Mouse (Mus musculus) limb, embryonic 15.5 days (tissue): ENCODE data around the gene Chp2. TPM values are rescaled to one million over a fixed set of nuclear protein-coding genes. Genes with fewer than 3 reads are reported as not detected.

Source experiments
- ATAC-seq: fragments of 200-750 bp; cut with Nextera tagmentation; 2 replicates; pipeline ENCODE4 v1.8.0; 2017; ENCODE audit warnings: low read depth, moderate TSS enrichment; ENCODE audit not compliant: insufficient number of reproducible peaks, low FRiP score, low TSS enrichment
- H3K27ac ChIP-seq: fragments of 300-500 bp; sonication (generic); 2 replicates; pipeline ENCODE4 v1.5.1; 2015; ENCODE audit warnings: moderate library complexity, mild to moderate bottlenecking, inconsistent platforms
- H3K27me3 ChIP-seq: fragments of 300-500 bp; sonication (generic); 2 replicates; pipeline ENCODE4 v1.6.1; 2015; ENCODE audit warnings: inconsistent platforms
- H3K36me3 ChIP-seq: fragments of 300-500 bp; sonication (generic); 2 replicates; pipeline ENCODE4 v1.6.1; 2015; ENCODE audit warnings: inconsistent platforms
- H3K4me1 ChIP-seq: fragments of 300-500 bp; sonication (generic); 2 replicates; pipeline ENCODE4 v1.6.1; 2015; ENCODE audit warnings: inconsistent platforms
- H3K4me2 ChIP-seq: fragments of 300-500 bp; sonication (generic); 2 replicates; pipeline ENCODE4 v1.6.1; 2015; ENCODE audit warnings: mild to moderate bottlenecking, inconsistent platforms
- H3K4me3 ChIP-seq: fragments of 300-500 bp; sonication (generic); 2 replicates; pipeline ENCODE4 v1.5.1; 2015; ENCODE audit warnings: mild to moderate bottlenecking, inconsistent platforms
- H3K9ac ChIP-seq: fragments of 300-500 bp; sonication (generic); 2 replicates; pipeline ENCODE4 v1.6.1; 2015; ENCODE audit warnings: inconsistent platforms
- H3K9me3 ChIP-seq: fragments of 300-500 bp; sonication (generic); 2 replicates; pipeline ENCODE4 v1.6.1; 2016; ENCODE audit warnings: inconsistent platforms
- WGBS: fragments of 180-500 bp; shearing (Covaris S2); methylation state at CpG from one replicate; pipeline ENCODE4 v1.1.7; 2015; 5-methylcytosine and 5-hydroxymethylcytosine counted together
- polyA plus RNA-seq: library from polyadenylated mRNA; unstranded; fragments of >200 nt; fragmentation: Nextera tagmentation; extraction: Ambion mirVana; gene quantifications from 2 replicates; pipeline ENCODE4 v1.2.1, GENCODE M21; 2015

The Chp2 gene
- polyA plus RNA-seq, 1 experiment from 2014 or later = 0.29 TPM

GRCm38 (mm10) chr7:122244584-122244983, 25.3 kb downstream of the Chp2 start:
- H3K4me1 ChIP-seq = no peaks in the 10 kb centered on the region
- no peaks in the 10 kb centered on the region for H3K9me3 ChIP-seq
- no peaks in the 10 kb centered on the region for H3K36me3 ChIP-seq
- H3K27me3 ChIP-seq = no peaks in the 10 kb centered on the region
- 83% methylated on average over 8 of the region's 8 CpGs for WGBS
- H3K27ac ChIP-seq = no peak overlapping the region
- no peak overlapping the region for H3K4me3 ChIP-seq
- H3K4me2 ChIP-seq = no peak overlapping the region
- no peak for ATAC-seq
- no peak overlapping the region for H3K9ac ChIP-seq

- Histone ChIP-seq H3K9me3 (no peaks in the 10 kb centered on the region), H3K4me3 (no peak overlapping the region), H3K4me1 (no peaks in the 10 kb centered on the region), H3K9ac (no peak overlapping the region), H3K36me3 (no peaks in the 10 kb centered on the region), H3K27ac (no peak overlapping the region), H3K4me2 (no peak overlapping the region), H3K27me3 (no peaks in the 10 kb centered on the region)
- ATAC-seq = no peak
- WGBS = 45% methylated on average over 5 of the region's 5 CpGs
Measured at GRCm38 (mm10) chr7:122245976-122246375, 26.7 kb downstream of the Chp2 start.

GRCm38 (mm10) chr7:122247254-122247864, 28.1 kb downstream of the Chp2 start:
- Histone ChIP-seq H3K9ac (no peak overlapping the region), H3K4me2 (no peak overlapping the region), H3K9me3 (no peaks in the 10 kb centered on the region), H3K27me3 (no peaks in the 10 kb centered on the region), H3K4me3 (no peak overlapping the region), H3K27ac (no peak overlapping the region), H3K4me1 (no peaks in the 10 kb centered on the region), H3K36me3 (no peaks in the 10 kb centered on the region)
- no peak for ATAC-seq
- 75% methylated on average over 10 of the region's 10 CpGs for WGBS

GRCm38 (mm10) chr7:122249321-122249821, 30.1 kb downstream of the Chp2 start:
- H3K9me3 ChIP-seq = no peaks in the 10 kb centered on the region
- 86% methylated on average over 9 of the region's 9 CpGs for WGBS
- no peak overlapping the region for H3K9ac ChIP-seq
- no peak for ATAC-seq
- no peaks in the 10 kb centered on the region for H3K36me3 ChIP-seq
- no peak overlapping the region for H3K4me3 ChIP-seq
- no peaks in the 10 kb centered on the region for H3K27me3 ChIP-seq
- no peak overlapping the region for H3K4me2 ChIP-seq
- H3K4me1 ChIP-seq = no peaks in the 10 kb centered on the region
- H3K27ac ChIP-seq = no peak overlapping the region

GRCm38 (mm10) chr7:122251197-122252011, 32.1 kb downstream of the Chp2 start:
- Histone ChIP-seq H3K9me3 (no peaks in the 10 kb centered on the region), H3K27me3 (no peaks in the 10 kb centered on the region), H3K36me3 (no peaks in the 10 kb centered on the region), H3K4me1 (no peaks in the 10 kb centered on the region), H3K4me3 (no peak overlapping the region), H3K4me2 (0 out of 2 replicates have a peak overlapping the region, but pooled peaks have one; percentile 22), H3K9ac (no peak overlapping the region), H3K27ac (no peak overlapping the region)
- WGBS = 30% methylated on average over 21 of the region's 21 CpGs
- ATAC-seq = no peak

GRCm38 (mm10) chr7:122256722-122257121, 37.4 kb downstream of the Chp2 start:
- ATAC-seq = no peak
- no peaks in the 10 kb centered on the region for H3K27me3 ChIP-seq

GRCm38 (mm10) chr7:122258521-122258920, 39.2 kb downstream of the Chp2 start:
- Histone ChIP-seq H3K4me1 (no peaks in the 10 kb centered on the region), H3K4me2 (no peak overlapping the region), H3K4me3 (no peak overlapping the region), H3K9ac (no peak overlapping the region), H3K27ac (no peak overlapping the region), H3K36me3 (no peaks in the 10 kb centered on the region), H3K9me3 (no peaks in the 10 kb centered on the region), H3K27me3 (no peaks in the 10 kb centered on the region)
- no peak for ATAC-seq
- WGBS = 83% methylated on average over 4 of the region's 4 CpGs

More at GRCm38 (mm10) chr7:122256722-122257121, 37.4 kb downstream of the Chp2 start:
- no peak overlapping the region for H3K4me3 ChIP-seq
- no peak overlapping the region for H3K4me2 ChIP-seq
- no peaks in the 10 kb centered on the region for H3K9me3 ChIP-seq
- no peaks in the 10 kb centered on the region for H3K36me3 ChIP-seq
- H3K9ac ChIP-seq = no peak overlapping the region
- 79% methylated on average over 7 of the region's 7 CpGs for WGBS
- no peaks in the 10 kb centered on the region for H3K4me1 ChIP-seq
- H3K27ac ChIP-seq = no peak overlapping the region

- Histone ChIP-seq H3K4me2 (no peak overlapping the region), H3K27ac (no peak overlapping the region), H3K27me3 (no peaks in the 10 kb centered on the region), H3K36me3 (no peaks in the 10 kb centered on the region), H3K4me3 (no peak overlapping the region), H3K9ac (no peak overlapping the region), H3K4me1 (no peaks in the 10 kb centered on the region), H3K9me3 (no peaks in the 10 kb centered on the region)
- no peak for ATAC-seq
- WGBS = 80% methylated on average over 5 of the region's 5 CpGs
Measured at GRCm38 (mm10) chr7:122260055-122260602, 40.8 kb downstream of the Chp2 start.

- no peaks in the 10 kb centered on the region for H3K4me1 ChIP-seq
- H3K27ac ChIP-seq = no peak overlapping the region
- no peak overlapping the region for H3K4me3 ChIP-seq
- H3K27me3 ChIP-seq = no peaks in the 10 kb centered on the region
- H3K9me3 ChIP-seq = no peaks in the 10 kb centered on the region
- no peak for ATAC-seq
- no peak overlapping the region for H3K4me2 ChIP-seq
- no peak overlapping the region for H3K9ac ChIP-seq
- H3K36me3 ChIP-seq = no peaks in the 10 kb centered on the region
- WGBS = 85% methylated on average over 4 of the region's 4 CpGs
Measured at GRCm38 (mm10) chr7:122268983-122269486, 49.7 kb downstream of the Chp2 start.

- H3K4me1 ChIP-seq = no peaks in the 10 kb centered on the region
- H3K27me3 ChIP-seq = no peaks in the 10 kb centered on the region
- H3K9ac ChIP-seq = no peak overlapping the region
- WGBS = 84% methylated on average over 2 of the region's 2 CpGs
- no peaks in the 10 kb centered on the region for H3K9me3 ChIP-seq
- H3K36me3 ChIP-seq = no peaks in the 10 kb centered on the region
- no peak overlapping the region for H3K4me2 ChIP-seq
- no peak overlapping the region for H3K4me3 ChIP-seq
- ATAC-seq = no peak
- H3K27ac ChIP-seq = no peak overlapping the region
Measured at GRCm38 (mm10) chr7:122272334-122272733, 53.0 kb downstream of the Chp2 start.
